ENCODE assay signal across 16 mouse cellular contexts in genomic region chr5:143298391-143298790, GRCm38 (mm10). TPM values are rescaled to one million over a fixed set of nuclear protein-coding genes. Genes with fewer than 3 reads are reported as not detected.
DNase-seq lines count a peak whose midpoint lies in the region; ATAC-seq and TF ChIP-seq lines count a peak whose summit lies in the region.
"Had no signal": no experiment of that assay in that cellular context is flagged by ENCODE, and none has a peak within 500 bp of the region (broad histone marks: within the 10 kb centered on the region; RNA-seq: fewer than 3 reads in every experiment).

No protein-coding gene starts in this region.

- intact Hi-C loops in left cerebral cortex, adult 2 months (cut with DNase I) = loop anchor here (5.0 kb wide), 1 partner anchor 46 kb away; no protein-coding TSS in a partner anchor
- intact Hi-C loops in left cerebral cortex, postnatal 10 days (cut with DNase I) = loop anchor here (10.0 kb wide), 1 partner anchor 124 kb away; no protein-coding TSS in a partner anchor

- no peak for ATAC-seq in CD4-positive, CD25-positive, alpha-beta regulatory T cell, adult 4 months
- ATAC-seq: midbrain, embryonic 13.5 days had no signal

- H3K27ac ChIP-seq in left cerebral cortex, adult 2 months = no peak overlapping the region
- H3K27ac ChIP-seq: lung, embryonic 15.5 days; midbrain, embryonic 13.5 days had no signal

- TF ChIP-seq CTCF in left cerebral cortex, adult 2 months (IDR thresholded peaks at IDR 0.05) = peak; percentile 47

- DNase-seq in CD4-positive, CD25-positive, alpha-beta regulatory T cell, adult 2 months (ENCODE audit: low read depth, low spot score) = peak; percentile 42
- no peak for DNase-seq in left cerebral cortex, adult 2 months (ENCODE audit: extremely low spot score in 1 of 2, low spot score in 2 of 2)
- no peak for DNase-seq in left cerebral cortex, postnatal 10 days (ENCODE audit: extremely low spot score in 1 of 2, low spot score in 2 of 2)
- peak; percentile 39 for DNase-seq in thymus, postnatal 4 days
- no peak for DNase-seq in thymus, postnatal 0 days (ENCODE audit: low spot score)
- no peak for DNase-seq in ovary, adult 18-20 months (ENCODE audit: low spot score)
- DNase-seq in cerebellum, adult 9-10 months = no peak
- DNase-seq: adrenal gland, postnatal 25 days; cerebellum, adult 18-20 months had no signal

- no peak overlapping the region for H3K4me3 ChIP-seq in left cerebral cortex, adult 2 months
- H3K4me3 ChIP-seq: erythroblast, embryonic 14.5 days; lung, embryonic 15.5 days; midbrain, embryonic 13.5 days had no signal

RNA-seq across cellular contexts. Expression of gene Zfp853, which starts 5.0 kb away (rescaled TPM):
- polyA plus RNA-seq in CD4-positive, CD25-positive, alpha-beta regulatory T cell, adult 4 months (2017; shearing (Covaris generic)) = not detected
- 1 to 10 TPM; 5.8 to 7.1 TPM for total RNA-seq in left cerebral cortex, adult 2 months (2021)
- 10 to 100 TPM; 11.3 to 12.5 TPM for total RNA-seq in left cerebral cortex, postnatal 10 days (2021)
- 0.04 and 0.08 TPM in 2 replicates for polyA plus RNA-seq in thymus, postnatal 0 days (2015; fragmentation: Nextera tagmentation; extraction: Ambion mirVana)
- total RNA-seq: hematopoietic stem cell, adult 5-6 weeks had no signal
- polyA plus RNA-seq: heart, embryonic 11.5 days; lung, embryonic 15.5 days; neural tube, embryonic 11.5 days had no signal

RNA-seq across cellular contexts. Expression of gene E130309D02Rik, which starts 16.8 kb away (rescaled TPM):
- polyA plus RNA-seq in CD4-positive, CD25-positive, alpha-beta regulatory T cell, adult 4 months (2017; shearing (Covaris generic)) = 1 to 10 TPM; 5.1 to 7.5 TPM
- total RNA-seq in left cerebral cortex, adult 2 months (2021) = 10 to 100 TPM; 24.2 to 25.5 TPM
- total RNA-seq in left cerebral cortex, postnatal 10 days (2021) = 10 to 100 TPM; 20.0 to 22.1 TPM
- 43.4 and 47.8 TPM in 2 replicates for polyA plus RNA-seq in thymus, postnatal 0 days (2015; fragmentation: Nextera tagmentation; extraction: Ambion mirVana)

RNA-seq across cellular contexts. Expression of gene Zfp316, which starts 28.6 kb away (rescaled TPM):
- polyA plus RNA-seq in CD4-positive, CD25-positive, alpha-beta regulatory T cell, adult 4 months (2017; shearing (Covaris generic)) = under 1 TPM; 0.19 to 0.35 TPM
- total RNA-seq in left cerebral cortex, adult 2 months (2021) = 10 to 100 TPM; 20.0 to 23.4 TPM
- 10 to 100 TPM; 22.6 to 23.6 TPM for total RNA-seq in left cerebral cortex, postnatal 10 days (2021)
- polyA plus RNA-seq in thymus, postnatal 0 days (2015; fragmentation: Nextera tagmentation; extraction: Ambion mirVana) = 0.75 and 0.78 TPM in 2 replicates

RNA-seq across cellular contexts. Expression of gene Zdhhc4, which starts 30.7 kb away (rescaled TPM):
- polyA plus RNA-seq in CD4-positive, CD25-positive, alpha-beta regulatory T cell, adult 4 months (2017; shearing (Covaris generic)) = 100 to 1,000 TPM in 1 of 2 experiments, 10 to 100 TPM in 1; 54.0 to 104 TPM
- 10 to 100 TPM; 41.8 to 42.3 TPM for total RNA-seq in left cerebral cortex, adult 2 months (2021)
- total RNA-seq in left cerebral cortex, postnatal 10 days (2021) = 10 to 100 TPM; 42.5 to 42.8 TPM
- 88.6 and 97.2 TPM in 2 replicates for polyA plus RNA-seq in thymus, postnatal 0 days (2015; fragmentation: Nextera tagmentation; extraction: Ambion mirVana)

RNA-seq across cellular contexts. Expression of gene Grid2ip, which starts 58.7 kb away (rescaled TPM):
- polyA plus RNA-seq in CD4-positive, CD25-positive, alpha-beta regulatory T cell, adult 4 months (2017; shearing (Covaris generic)) = not detected
- 1 to 10 TPM; 2.2 to 2.7 TPM for total RNA-seq in left cerebral cortex, adult 2 months (2021)
- total RNA-seq in left cerebral cortex, postnatal 10 days (2021) = 1 to 10 TPM; 2.0 TPM
- polyA plus RNA-seq in thymus, postnatal 0 days (2015; fragmentation: Nextera tagmentation; extraction: Ambion mirVana) = 0.05 TPM in 1 of 2 replicates, not detected in the other
- total RNA-seq: hematopoietic stem cell, adult 5-6 weeks had no signal
- polyA plus RNA-seq: erythroblast, embryonic 14.5 days; neural tube, embryonic 11.5 days had no signal

Comparison
In these comparisons a context has a peak if more than half of its experiments do, and no peak if none do; other contexts are left out.
1. DNase-seq: peak in CD4-positive, CD25-positive, alpha-beta regulatory T cell, adult 2 months (single experiment) and thymus, postnatal 4 days (single experiment); none in left cerebral cortex, adult 2 months (0 of 2), left cerebral cortex, postnatal 10 days (0 of 2), thymus, postnatal 0 days (single experiment), ovary, adult 18-20 months (single experiment) and cerebellum, adult 9-10 months (single experiment).